Mouse (Mus musculus): ENCODE measurements around the gene Gm20683. TPM values are rescaled to one million over a fixed set of nuclear protein-coding genes. Genes with fewer than 3 reads are reported as not detected.
A peak's percentile ranks its signal among the peaks of the same experiment; 100 is the strongest.

The Gm20683 gene
- polyA plus RNA-seq, 1 experiment from 2014 or later: 1.9 TPM

GRCm38 (mm10) chr17:25860229-25860628 lies 18.7 kb upstream of the Gm20683 start:
- WGBS: 77% methylated on average over 6 of the region's 6 CpGs
- peaks cover 5 to 18% of the 10 kb centered on the region in 2 experiments; a peak in 3 of 4 replicates for H3K4me1 ChIP-seq (ENCODE audit: control insufficient read depth in 2 of 2, insufficient read depth in 2 of 2, low read length in 2 of 2)
- ATAC-seq (ENCODE audit: insufficient number of reproducible peaks, insufficient read depth, low FRiP score, low read depth): no peak
- no peaks in the 10 kb centered on the region for H3K9me3 ChIP-seq (ENCODE audit: control insufficient read depth, low read length)
- H3K36me3 ChIP-seq (ENCODE audit: control insufficient read depth, insufficient read depth, low read length): peaks cover 27% of the 10 kb centered on the region
- no peak overlapping the region for H3K4me2 ChIP-seq (ENCODE audit: low read length)
- H3K9ac ChIP-seq (ENCODE audit: low read length): no peak overlapping the region
- no peak overlapping the region for H3K27ac ChIP-seq (replicated peaks in 1 of 2; ENCODE audit: control insufficient read depth in 1 of 2, insufficient read depth in 1 of 2, low read depth in 2 of 2, low read length in 2 of 2)
- H3K27me3 ChIP-seq (ENCODE audit: control insufficient read depth, insufficient read depth, low read length): no peaks in the 10 kb centered on the region
- no peak overlapping the region for H3K4me3 ChIP-seq (ENCODE audit: control insufficient read depth in 1 of 2, insufficient read depth in 1 of 2, low read depth in 1 of 2, low read length in 2 of 2)

GRCm38 (mm10) chr17:25844396-25844901 lies 2.9 kb upstream of the Gm20683 start, which contains the start of gene Rhot2:
TSS of gene Rhot2 (minus strand) at chr17:25844851.
- Histone ChIP-seq H3K4me1 (ENCODE audit: control insufficient read depth in 2 of 2, insufficient read depth in 2 of 2, low read length in 2 of 2) (peaks cover 5 to 15% of the 10 kb centered on the region in 2 experiments), H3K9me3 (ENCODE audit: control insufficient read depth, low read length) (no peaks in the 10 kb centered on the region), H3K27me3 (ENCODE audit: control insufficient read depth, insufficient read depth, low read length) (no peaks in the 10 kb centered on the region), H3K4me3 (ENCODE audit: control insufficient read depth in 1 of 2, insufficient read depth in 1 of 2, low read depth in 1 of 2, low read length in 2 of 2) (peak within 1 kb of the TSS; percentile 76 to 91), H3K4me2 (ENCODE audit: low read length) (peak within 1 kb of the TSS; percentile 88), H3K36me3 (ENCODE audit: control insufficient read depth, insufficient read depth, low read length) (peaks cover 50% of the 10 kb centered on the region), H3K27ac (replicated peaks in 1 of 2; ENCODE audit: control insufficient read depth in 1 of 2, insufficient read depth in 1 of 2, low read depth in 2 of 2, low read length in 2 of 2) (peak within 1 kb of the TSS; percentile 28 to 89), H3K9ac (ENCODE audit: low read length) (peak within 1 kb of the TSS; percentile 96)
- peak; percentile 92 for ATAC-seq (ENCODE audit: insufficient number of reproducible peaks, insufficient read depth, low FRiP score, low read depth)
- 2% methylated on average over 14 of the region's 21 CpGs for WGBS

DNA sequence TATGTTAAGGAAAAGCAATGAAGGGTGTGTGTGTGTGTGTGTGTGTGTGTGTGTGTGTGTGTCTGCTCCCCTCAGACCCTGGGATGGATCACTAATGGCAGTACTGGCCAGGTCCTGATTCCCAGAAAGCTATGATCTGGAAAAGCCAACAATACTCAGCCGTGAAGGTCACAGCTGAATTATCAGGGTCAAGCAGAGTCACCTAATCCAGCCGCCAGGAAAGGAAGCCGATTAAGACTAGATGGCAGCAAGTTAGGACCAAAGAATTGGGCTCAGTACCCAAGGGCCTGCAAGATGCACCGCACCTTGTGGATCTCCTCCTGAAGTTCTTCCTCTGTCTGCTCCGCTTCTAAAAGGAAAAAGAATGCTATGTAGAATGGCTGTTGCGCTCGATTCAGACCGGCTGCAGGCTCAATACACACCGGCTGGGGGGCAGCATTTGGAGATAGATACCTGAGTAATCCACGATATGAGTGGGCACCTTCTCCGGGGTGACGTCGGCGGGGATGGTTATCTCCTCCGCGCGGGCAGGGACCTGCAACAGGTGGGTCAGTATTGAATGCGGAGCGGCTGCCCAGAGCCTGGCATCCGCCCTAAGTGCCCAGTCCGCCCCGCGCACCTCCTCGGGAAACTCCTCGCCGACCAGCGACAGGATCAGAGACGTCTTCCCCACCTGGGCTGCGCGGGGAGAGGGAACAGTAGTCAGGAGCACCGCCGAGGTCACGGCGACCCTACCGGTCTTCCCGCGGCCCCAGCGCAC lies 2.3 kb upstream of the Gm20683 start:
- H3K27ac ChIP-seq (replicated peaks in 1 of 2; ENCODE audit: control insufficient read depth in 1 of 2, insufficient read depth in 1 of 2, low read depth in 2 of 2, low read length in 2 of 2): peak overlapping the region; percentile 28 to 89
- ATAC-seq (ENCODE audit: insufficient number of reproducible peaks, insufficient read depth, low FRiP score, low read depth): peak; percentile 10
- peaks cover 52% of the 10 kb centered on the region for H3K36me3 ChIP-seq (ENCODE audit: control insufficient read depth, insufficient read depth, low read length)
- H3K4me1 ChIP-seq (ENCODE audit: control insufficient read depth in 2 of 2, insufficient read depth in 2 of 2, low read length in 2 of 2): peaks cover 5 to 15% of the 10 kb centered on the region in 2 experiments
- peak overlapping the region; percentile 96 for H3K9ac ChIP-seq (ENCODE audit: low read length)
- 1% methylated on average over 38 of the region's 38 CpGs for WGBS
- peak overlapping the region; percentile 88 for H3K4me2 ChIP-seq (ENCODE audit: low read length)
- peak overlapping the region; percentile 76 to 91 for H3K4me3 ChIP-seq (ENCODE audit: control insufficient read depth in 1 of 2, insufficient read depth in 1 of 2, low read depth in 1 of 2, low read length in 2 of 2)
- H3K9me3 ChIP-seq (ENCODE audit: control insufficient read depth, low read length): no peaks in the 10 kb centered on the region
- H3K27me3 ChIP-seq (ENCODE audit: control insufficient read depth, insufficient read depth, low read length): no peaks in the 10 kb centered on the region

- no peak for ATAC-seq (ENCODE audit: insufficient number of reproducible peaks, insufficient read depth, low FRiP score, low read depth)
- no peaks in the 10 kb centered on the region for H3K9me3 ChIP-seq (ENCODE audit: control insufficient read depth, low read length)
- peak overlapping the region; percentile 88 for H3K4me2 ChIP-seq (ENCODE audit: low read length)
- no peaks in the 10 kb centered on the region for H3K27me3 ChIP-seq (ENCODE audit: control insufficient read depth, insufficient read depth, low read length)
- H3K9ac ChIP-seq (ENCODE audit: low read length): peak overlapping the region; percentile 96
- H3K4me3 ChIP-seq (ENCODE audit: control insufficient read depth in 1 of 2, insufficient read depth in 1 of 2, low read depth in 1 of 2, low read length in 2 of 2): peak overlapping the region; percentile 76 to 91
- H3K36me3 ChIP-seq (ENCODE audit: control insufficient read depth, insufficient read depth, low read length): peaks cover 54% of the 10 kb centered on the region
- 92% methylated on average over 4 of the region's 4 CpGs for WGBS
- H3K27ac ChIP-seq (replicated peaks in 1 of 2; ENCODE audit: control insufficient read depth in 1 of 2, insufficient read depth in 1 of 2, low read depth in 2 of 2, low read length in 2 of 2): no peak overlapping the region
- peaks cover 5 to 15% of the 10 kb centered on the region in 2 experiments for H3K4me1 ChIP-seq (ENCODE audit: control insufficient read depth in 2 of 2, insufficient read depth in 2 of 2, low read length in 2 of 2)
These were observed 1.6 kb upstream of the Gm20683 start for GRCm38 (mm10) chr17:25843122-25843521.

GRCm38 (mm10) chr17:25842509-25842908 lies 946 bp upstream of the Gm20683 start:
- WGBS: 80% methylated on average over 3 of the region's 3 CpGs
- ATAC-seq (ENCODE audit: insufficient number of reproducible peaks, insufficient read depth, low FRiP score, low read depth): no peak
- Histone ChIP-seq H3K27ac (replicated peaks in 1 of 2; ENCODE audit: control insufficient read depth in 1 of 2, insufficient read depth in 1 of 2, low read depth in 2 of 2, low read length in 2 of 2) (no peak overlapping the region), H3K4me1 (ENCODE audit: control insufficient read depth in 2 of 2, insufficient read depth in 2 of 2, low read length in 2 of 2) (peaks cover 8 to 20% of the 10 kb centered on the region in 2 experiments), H3K9me3 (ENCODE audit: control insufficient read depth, low read length) (no peaks in the 10 kb centered on the region), H3K9ac (ENCODE audit: low read length) (no peak overlapping the region), H3K4me3 (ENCODE audit: control insufficient read depth in 1 of 2, insufficient read depth in 1 of 2, low read depth in 1 of 2, low read length in 2 of 2) (no peak overlapping the region), H3K27me3 (ENCODE audit: control insufficient read depth, insufficient read depth, low read length) (no peaks in the 10 kb centered on the region), H3K36me3 (ENCODE audit: control insufficient read depth, insufficient read depth, low read length) (peaks cover 56% of the 10 kb centered on the region), H3K4me2 (ENCODE audit: low read length) (no peak overlapping the region)

GRCm38 (mm10) chr17:25840519-25840918 lies 1.0 kb downstream of the Gm20683 start:
- no peak overlapping the region for H3K4me3 ChIP-seq (ENCODE audit: control insufficient read depth in 1 of 2, insufficient read depth in 1 of 2, low read depth in 1 of 2, low read length in 2 of 2)
- peaks cover 20 to 39% of the 10 kb centered on the region in 2 experiments for H3K4me1 ChIP-seq (ENCODE audit: control insufficient read depth in 2 of 2, insufficient read depth in 2 of 2, low read length in 2 of 2)
- H3K36me3 ChIP-seq (ENCODE audit: control insufficient read depth, insufficient read depth, low read length): peaks cover 64% of the 10 kb centered on the region
- WGBS: 96% methylated on average over 6 of the region's 6 CpGs
- no peaks in the 10 kb centered on the region for H3K9me3 ChIP-seq (ENCODE audit: control insufficient read depth, low read length)
- no peaks in the 10 kb centered on the region for H3K27me3 ChIP-seq (ENCODE audit: control insufficient read depth, insufficient read depth, low read length)
- ATAC-seq (ENCODE audit: insufficient number of reproducible peaks, insufficient read depth, low FRiP score, low read depth): no peak
- H3K9ac ChIP-seq (ENCODE audit: low read length): no peak overlapping the region
- no peak overlapping the region for H3K27ac ChIP-seq (replicated peaks in 1 of 2; ENCODE audit: control insufficient read depth in 1 of 2, insufficient read depth in 1 of 2, low read depth in 2 of 2, low read length in 2 of 2)
- H3K4me2 ChIP-seq (ENCODE audit: low read length): no peak overlapping the region

GRCm38 (mm10) chr17:25839455-25840235 lies 1.9 kb downstream of the Gm20683 start:
- Histone ChIP-seq H3K4me1 (ENCODE audit: control insufficient read depth in 2 of 2, insufficient read depth in 2 of 2, low read length in 2 of 2) (peaks cover 24 to 45% of the 10 kb centered on the region in 2 experiments), H3K4me2 (ENCODE audit: low read length) (no peak overlapping the region), H3K27ac (replicated peaks in 1 of 2; ENCODE audit: control insufficient read depth in 1 of 2, insufficient read depth in 1 of 2, low read depth in 2 of 2, low read length in 2 of 2) (no peak overlapping the region), H3K9me3 (ENCODE audit: control insufficient read depth, low read length) (no peaks in the 10 kb centered on the region), H3K9ac (ENCODE audit: low read length) (no peak overlapping the region), H3K36me3 (ENCODE audit: control insufficient read depth, insufficient read depth, low read length) (peaks cover 71% of the 10 kb centered on the region), H3K27me3 (ENCODE audit: control insufficient read depth, insufficient read depth, low read length) (no peaks in the 10 kb centered on the region), H3K4me3 (ENCODE audit: control insufficient read depth in 1 of 2, insufficient read depth in 1 of 2, low read depth in 1 of 2, low read length in 2 of 2) (no peak overlapping the region)
- no peak for ATAC-seq (ENCODE audit: insufficient number of reproducible peaks, insufficient read depth, low FRiP score, low read depth)
- WGBS: 85% methylated on average over 14 of the region's 14 CpGs
